In the genomic region with DNA sequence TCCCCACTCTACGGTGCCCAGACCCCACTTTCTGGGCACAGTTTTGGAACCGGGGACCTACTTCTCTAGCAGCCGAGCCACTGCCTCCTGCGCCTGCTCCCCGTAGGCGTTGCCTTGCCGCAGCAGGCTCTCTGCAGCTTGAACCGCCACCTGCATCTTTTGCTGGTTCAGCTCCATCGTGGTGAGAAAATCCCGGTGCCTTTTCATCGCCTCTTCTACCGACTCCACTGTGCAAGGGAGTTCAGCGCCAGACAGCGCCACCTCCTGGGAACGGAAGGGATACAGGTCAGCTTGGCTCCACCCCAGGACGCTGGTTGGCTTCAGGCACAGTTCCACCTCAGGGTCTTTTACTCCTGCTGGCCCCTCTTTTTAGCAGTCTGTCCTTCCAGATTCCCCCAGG, we compare ENCODE assay signal across 8 mouse cellular contexts. TPM values are rescaled to one million over a fixed set of nuclear protein-coding genes. Genes with fewer than 3 reads are reported as not detected.
DNase-seq lines count a peak whose midpoint lies in the region; TF ChIP-seq lines count a peak whose summit lies in the region.

No protein-coding gene starts in this region.

- no peaks in the 10 kb centered on the region for H3K36me3 ChIP-seq in testis, adult 2 months (ENCODE audit: control insufficient read depth, insufficient read depth, low read length)

- H3K27ac ChIP-seq in testis, adult 2 months (ENCODE audit: control insufficient read depth, insufficient read depth, low read depth, low read length) = no peak overlapping the region

- H3K4me3 ChIP-seq in testis, adult 2 months (ENCODE audit: control insufficient read depth, low read depth, low read length) = no peak overlapping the region

- intact Hi-C loops in heart, postnatal 36 days (cut with DNase I) = no loop called here
- intact Hi-C loops in left cerebral cortex, postnatal 25 days (cut with DNase I) = loop anchor here (2.0 kb wide), 1 partner anchor 70 kb away; no protein-coding TSS in a partner anchor

- no peaks in the 10 kb centered on the region for H3K27me3 ChIP-seq in testis, adult 2 months (ENCODE audit: control insufficient read depth, insufficient read depth, low read length)

- peak; percentile 33 to 69 for DNase-seq in heart, adult 18-20 months
- no peak for DNase-seq in heart, adult 11 months
- peak; percentile 43 for DNase-seq in T-cell, adult 2 months (ENCODE audit: low spot score)
- DNase-seq in cerebellum, postnatal 4 days (ENCODE audit: low spot score in 2 of 2) = peak; percentile 61 to 79
- peak; percentile 31 to 67 for DNase-seq in heart, postnatal 36 days
- peak; percentile 76 to 87 for DNase-seq in left cerebral cortex, postnatal 25 days (ENCODE audit: low spot score in 2 of 2)
- peak; percentile 19 to 54 for DNase-seq in natural killer cell, adult 2 months (ENCODE audit: low spot score in 2 of 2)

- H3K4me1 ChIP-seq in testis, adult 2 months (ENCODE audit: control insufficient read depth, insufficient read depth, low read length) = peaks cover 5% of the 10 kb centered on the region; the same call in 1 of the 2 replicates

- no peak for TF ChIP-seq POLR2A in testis, adult 2 months (IDR thresholded peaks at IDR 0.05; ENCODE audit: control insufficient read depth, low read depth, low read length)

- peak; percentile 87; the same call in 1 of the 2 replicates for TF ChIP-seq CTCF in testis, adult 2 months (IDR thresholded peaks at IDR 0.05; ENCODE audit: control insufficient read depth, insufficient read depth, insufficient replicate concordance, low read depth, low read length)

RNA-seq across cellular contexts. Expression of a gene that starts 44.8 kb away (rescaled TPM):
- total RNA-seq in heart, adult 18-20 months (2021) = under 1 TPM; 0.30 to 0.31 TPM
- under 1 TPM; 0.22 to 0.41 TPM for total RNA-seq in heart, postnatal 36 days (2021)
- 100 to 1,000 TPM; 132 to 139 TPM for total RNA-seq in left cerebral cortex, postnatal 25 days (2021)
- polyA plus RNA-seq in testis, adult 2 months (2012; rRNA removed) = 19.5 and 34.7 TPM in 2 replicates

RNA-seq across cellular contexts. Expression of a gene that starts 45.1 kb away (rescaled TPM):
- 10 to 100 TPM; 32.4 to 34.3 TPM for total RNA-seq in heart, adult 18-20 months (2021)
- 10 to 100 TPM; 29.9 to 31.8 TPM for total RNA-seq in heart, postnatal 36 days (2021)
- total RNA-seq in left cerebral cortex, postnatal 25 days (2021) = 10 to 100 TPM; 12.0 to 15.9 TPM
- 7.6 and 8.5 TPM in 2 replicates for polyA plus RNA-seq in testis, adult 2 months (2012; rRNA removed)

RNA-seq across cellular contexts. Expression of a gene that starts 45.5 kb away (rescaled TPM):
- not detected for total RNA-seq in heart, adult 18-20 months (2021)
- not detected for total RNA-seq in heart, postnatal 36 days (2021)
- not detected for total RNA-seq in left cerebral cortex, postnatal 25 days (2021)
- 0.35 and 0.89 TPM in 2 replicates for polyA plus RNA-seq in testis, adult 2 months (2012; rRNA removed)

RNA-seq across cellular contexts. Expression of a gene that starts 46.9 kb away (rescaled TPM):
- 1 to 10 TPM; 5.6 to 6.3 TPM for total RNA-seq in heart, adult 18-20 months (2021)
- total RNA-seq in heart, postnatal 36 days (2021) = 1 to 10 TPM; 6.5 to 7.5 TPM
- 10 to 100 TPM; 21.7 to 31.2 TPM for total RNA-seq in left cerebral cortex, postnatal 25 days (2021)
- polyA plus RNA-seq in testis, adult 2 months (2012; rRNA removed) = 18.3 and 22.4 TPM in 2 replicates

Comparison
In these comparisons a context has a peak if more than half of its experiments do, and no peak if none do; other contexts are left out.
1. RNA of a gene that starts 44.8 kb away (total RNA-seq): 132 to 139 TPM in left cerebral cortex, postnatal 25 days; 0.22 to 0.41 TPM in heart, postnatal 36 days and 0.30 to 0.31 TPM in heart, adult 18-20 months; every median in the first group is over 10 times any median in the second.